Mouse (Mus musculus): ENCODE data around the gene Vkorc1l1.

- TF ChIP-seq MAFK (IDR thresholded peaks at IDR 0.05; ENCODE audit: insufficient read depth, low read depth, low read length) = no peak
- no peak for TF ChIP-seq CHD2 (IDR thresholded peaks at IDR 0.05; ENCODE audit: low read depth, low read length)
- no peak for TF ChIP-seq ZC3H11A (IDR thresholded peaks at IDR 0.05; ENCODE audit: borderline replicate concordance, low read depth, low read length)
These were observed 26.6 kb downstream of the Vkorc1l1 start for GRCm38 (mm10) chr5:129968417-129968816.

Data from ES-E14 (cell line).